Mouse (Mus musculus): Measurements from ENCODE around the gene Prx.

DNA sequence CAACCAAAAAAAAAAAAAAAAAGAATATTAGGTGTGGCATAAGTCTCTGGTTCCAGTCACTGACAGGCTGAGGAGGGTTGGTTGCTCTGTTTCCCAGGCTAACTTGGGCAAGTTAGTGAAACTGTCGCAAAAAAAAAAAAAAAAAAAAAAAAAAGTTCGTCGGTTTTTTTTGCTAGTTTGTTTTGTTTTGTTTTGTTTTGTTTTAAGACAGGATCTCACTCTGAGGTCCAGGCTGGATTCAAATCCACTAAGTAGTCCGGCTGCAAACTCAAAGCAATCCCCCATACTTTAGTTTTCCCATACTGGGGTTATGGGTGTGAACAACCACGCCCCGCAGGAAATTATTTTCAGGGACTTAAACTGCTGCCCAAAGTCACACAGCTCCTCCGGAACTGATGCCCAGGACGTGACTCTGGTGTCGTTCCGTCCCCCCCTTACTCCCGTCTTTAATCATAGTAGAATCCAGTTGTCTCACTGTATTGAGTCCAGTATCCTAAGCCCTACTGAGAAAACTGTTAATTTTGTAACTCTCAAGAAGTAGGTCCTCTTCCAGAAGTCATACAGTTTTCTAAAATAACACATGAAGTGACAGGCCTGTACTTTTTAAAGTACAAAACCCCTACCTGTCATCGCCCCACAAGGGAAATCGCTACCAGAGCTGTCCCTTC lies 12.9 kb upstream of the Prx start:
- TF ChIP-seq GATA1 (IDR thresholded peaks at IDR 0.05; ENCODE audit: borderline replicate concordance, low read length): no peak
- no peak for TF ChIP-seq FLI1 (IDR thresholded peaks at IDR 0.05; ENCODE audit: low read length)
